Mouse (Mus musculus): Measurements from ENCODE around the gene Map3k4.

Map3k4 gene

DNA sequence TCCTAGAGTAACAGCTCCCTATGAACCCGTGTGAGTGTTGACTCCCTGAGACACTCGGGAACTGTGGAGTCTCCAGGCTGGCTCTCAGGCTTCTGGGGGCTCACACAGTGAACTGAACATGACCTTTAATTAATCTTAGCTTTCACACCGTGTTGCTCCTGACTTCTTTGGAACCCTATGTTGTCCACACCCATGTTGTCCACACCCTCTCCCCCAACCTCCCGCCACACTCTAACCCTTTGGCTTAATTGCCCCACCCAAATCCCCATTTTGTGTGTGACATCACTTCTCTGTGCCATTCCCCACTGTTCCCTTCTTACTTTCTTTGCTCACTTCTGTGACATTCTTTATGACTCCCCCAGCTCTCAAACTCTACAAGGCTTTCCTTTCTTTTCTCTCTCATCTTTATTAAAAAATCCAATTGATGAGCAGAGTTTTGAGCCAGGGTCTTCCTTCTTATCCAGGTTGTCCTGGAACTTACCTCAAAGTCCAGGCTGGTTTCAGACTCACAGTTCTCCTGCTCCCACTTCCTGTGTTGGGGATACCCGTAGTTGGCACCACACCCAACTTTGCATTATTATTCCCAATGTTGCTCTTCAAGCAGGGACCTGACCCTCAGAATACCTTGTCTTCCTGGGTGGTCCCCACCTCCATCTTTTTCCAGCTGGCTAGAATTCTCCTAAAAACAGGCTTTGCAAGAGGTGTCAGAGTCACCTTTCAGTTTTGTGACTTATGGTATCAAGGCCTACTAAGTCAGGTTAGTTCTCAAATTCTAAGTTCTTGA lies 135.7 kb downstream of the Map3k4 start:
- DNase-seq (ENCODE audit: low spot score): no peak

DNA sequence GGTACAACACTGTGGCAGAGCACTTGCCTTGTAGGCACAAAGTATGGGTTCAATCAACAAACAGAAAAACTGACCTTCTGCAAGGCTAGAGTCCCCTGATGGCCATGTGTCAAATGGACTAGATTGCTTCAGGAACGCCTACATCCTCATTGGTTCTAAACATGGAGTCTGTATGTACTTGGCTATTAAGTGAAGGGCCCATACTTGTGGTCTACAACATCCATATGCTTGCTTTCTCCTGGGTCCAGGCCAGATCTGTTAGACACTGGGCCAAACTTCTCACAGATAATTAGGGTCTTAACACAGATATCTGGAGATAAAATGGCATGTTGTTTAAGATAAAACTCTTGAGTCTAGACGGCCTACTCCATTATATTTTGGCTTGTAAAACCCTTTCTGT lies 138.8 kb downstream of the Map3k4 start:
- no peak for DNase-seq (ENCODE audit: low spot score)

GRCm38 (mm10) chr17:12179339-12179738 lies 139.3 kb downstream of the Map3k4 start:
- DNase-seq (ENCODE audit: low spot score): no peak
